Mouse (Mus musculus) liver, postnatal 0 days (tissue): ENCODE data around the gene Zfyve28. TPM values are rescaled to one million over a fixed set of nuclear protein-coding genes. Genes with fewer than 3 reads are reported as not detected.

Experiments used
- ATAC-seq: fragments of 200-750 bp; cut with Nextera tagmentation; 2 replicates; pipeline ENCODE4 v1.8.0; 2017; ENCODE audit warnings: mild to moderate bottlenecking, moderate library complexity
- DNase-seq: peaks from one replicate; pipeline ENCODE4 v3.0.0-alpha.2; 2016
- H3K27ac ChIP-seq: fragments of 300-500 bp; sonication (generic); 2 replicates; pipeline ENCODE4 v1.5.1; 2014; ENCODE audit warnings: antibody characterized with exemption, moderate library complexity, mild to moderate bottlenecking, low read depth
- H3K27me3 ChIP-seq: fragments of 300-500 bp; sonication (generic); 2 replicates; pipeline ENCODE4 v1.6.1; 2014; ENCODE audit warnings: low read length, control low read depth, mixed read lengths; ENCODE audit not compliant: insufficient read depth
- H3K36me3 ChIP-seq: fragments of 300-500 bp; sonication (generic); replicated peaks from 2 replicates; pipeline ENCODE4 v1.6.1; 2014; ENCODE audit warnings: mild to moderate bottlenecking, control low read depth, low read length, moderate library complexity, mixed read lengths; ENCODE audit not compliant: insufficient read depth
- H3K4me1 ChIP-seq: fragments of 300-500 bp; sonication (generic); 2 replicates; pipeline ENCODE4 v1.6.1; 2014; ENCODE audit warnings: antibody characterized with exemption, mild to moderate bottlenecking, control low read depth; ENCODE audit not compliant: insufficient read depth
- H3K4me2 ChIP-seq: fragments of 300-500 bp; sonication (generic); 2 replicates; pipeline ENCODE4 v1.6.1; 2014; ENCODE audit warnings: low read depth, mild to moderate bottlenecking, low read length, moderate library complexity, mixed read lengths
- H3K4me3 ChIP-seq: fragments of 300-500 bp; sonication (generic); 2 replicates; pipeline ENCODE4 v1.5.1; 2014; ENCODE audit warnings: low read depth, low read length
- H3K9ac ChIP-seq: fragments of 300-500 bp; sonication (generic); replicated peaks from 2 replicates; pipeline ENCODE4 v1.6.1; 2014; ENCODE audit warnings: mild to moderate bottlenecking, moderate library complexity
- H3K9me3 ChIP-seq: fragments of 300-500 bp; sonication (generic); 2 replicates; pipeline ENCODE4 v1.6.1; 2016; ENCODE audit warnings: mild to moderate bottlenecking, control low read depth, low read length, mixed read lengths
- CTCF ChIP-seq: sonication (generic); IDR thresholded peaks from 2 replicates; pipeline ENCODE4 v1.5.1; 2016; ENCODE audit warnings: antibody characterized with exemption, low read depth
- EP300 ChIP-seq: IDR thresholded peaks from 2 replicates; pipeline ENCODE4 v1.6.1; 2016; ENCODE audit warnings: antibody characterized with exemption, low read depth, mild to moderate bottlenecking
- WGBS: fragments of 180-500 bp; shearing (Covaris S2); extraction: QIAGEN DNeasy Blood & Tissue Kit; methylation state at CpG from one replicate; pipeline ENCODE4 v1.1.7; 2014; ENCODE audit not compliant: insufficient replicate concordance; 5-methylcytosine and 5-hydroxymethylcytosine counted together
- polyA plus RNA-seq: library from polyadenylated mRNA; unstranded; fragments of >200 nt; fragmentation: Nextera tagmentation; extraction: Ambion mirVana; gene quantifications from 2 replicates; pipeline ENCODE4 v1.2.1, GENCODE M21; 2015

The Zfyve28 gene
- polyA plus RNA-seq, 1 experiment from 2014 or later, result 0.14 TPM

- H3K4me1 ChIP-seq, result no peaks in the 10 kb centered on the region
- H3K4me3 ChIP-seq, result no peak overlapping the region
- WGBS, result 69% methylated on average over 4 of the region's 4 CpGs
- no peaks in the 10 kb centered on the region for H3K9me3 ChIP-seq
- ATAC-seq (no peak), DNase-seq (no peak)
- H3K27me3 ChIP-seq, result no peaks in the 10 kb centered on the region
- TF ChIP-seq EP300 (no peak), CTCF (no peak)
- H3K27ac ChIP-seq, result no peak overlapping the region
- no peak overlapping the region for H3K4me2 ChIP-seq
- no peaks in the 10 kb centered on the region for H3K36me3 ChIP-seq
- H3K9ac ChIP-seq, result no peak overlapping the region
Observed at GRCm38 (mm10) chr5:34202006-34202405, 86.2 kb downstream of the Zfyve28 start.

DNA sequence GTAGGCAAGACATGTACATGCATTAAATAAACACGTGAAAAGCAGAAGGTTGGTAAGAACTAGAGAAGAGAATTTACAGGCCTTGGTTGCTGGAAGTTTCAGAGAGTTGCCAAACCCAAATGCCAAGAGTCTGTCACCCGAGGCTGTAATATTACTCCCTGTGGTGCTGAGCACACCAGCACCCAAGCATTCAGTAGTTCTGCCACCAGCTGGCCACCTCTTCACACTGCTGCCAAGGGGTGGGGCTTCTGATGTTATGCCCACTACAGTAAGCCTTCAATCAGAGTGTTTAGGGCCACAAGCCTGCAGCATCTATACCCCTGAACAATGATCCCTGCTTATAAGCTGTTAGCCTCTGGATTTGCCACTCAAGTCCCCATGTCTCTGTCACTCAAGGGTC is 86.9 kb downstream of the Zfyve28 start:
- no peak overlapping the region for H3K4me3 ChIP-seq
- 46% methylated on average over 2 of the region's 2 CpGs for WGBS
- H3K27ac ChIP-seq, result no peak overlapping the region
- no peaks in the 10 kb centered on the region for H3K9me3 ChIP-seq
- ATAC-seq, result no peak
- H3K4me1 ChIP-seq, result no peaks in the 10 kb centered on the region
- H3K27me3 ChIP-seq, result no peaks in the 10 kb centered on the region
- H3K9ac ChIP-seq, result no peak overlapping the region
- no peak for DNase-seq
- TF ChIP-seq EP300 (no peak), CTCF (peak; percentile 41)
- no peak overlapping the region for H3K4me2 ChIP-seq
- H3K36me3 ChIP-seq, result no peaks in the 10 kb centered on the region

GRCm38 (mm10) chr5:34198615-34199014 is 89.6 kb downstream of the Zfyve28 start:
- Histone ChIP-seq H3K4me1 (no peaks in the 10 kb centered on the region), H3K27me3 (no peaks in the 10 kb centered on the region), H3K4me2 (no peak overlapping the region), H3K27ac (no peak overlapping the region), H3K9me3 (no peaks in the 10 kb centered on the region), H3K9ac (no peak overlapping the region), H3K4me3 (no peak overlapping the region), H3K36me3 (no peaks in the 10 kb centered on the region)
- ATAC-seq (no peak), DNase-seq (no peak)
- 74% methylated on average over 6 of the region's 6 CpGs for WGBS
- TF ChIP-seq CTCF, result no peak
- no peak for TF ChIP-seq EP300

DNA sequence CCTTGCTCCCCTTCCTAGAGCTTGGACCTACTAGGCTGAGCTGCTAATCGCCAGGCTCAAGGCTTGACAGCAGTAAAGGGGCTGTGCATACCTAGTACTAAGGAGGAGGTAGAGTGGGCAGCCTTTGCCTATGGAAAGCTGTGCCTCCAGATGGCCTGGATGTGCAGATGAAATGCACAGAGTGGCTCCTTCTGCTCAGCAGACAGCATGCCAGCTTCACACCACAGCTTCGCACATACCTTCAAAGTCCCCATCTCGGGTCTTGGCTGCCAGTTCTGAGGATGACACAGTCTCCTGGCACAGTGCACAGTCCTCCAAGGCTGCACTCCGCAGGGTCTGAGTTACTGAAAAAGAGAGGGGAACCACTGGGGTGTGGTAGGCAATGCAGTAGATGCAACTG is 91.0 kb downstream of the Zfyve28 start:
- TF ChIP-seq CTCF (no peak), EP300 (no peak)
- 71% methylated on average over 4 of the region's 4 CpGs for WGBS

GRCm38 (mm10) chr5:34196423-34196822 is 91.8 kb downstream of the Zfyve28 start:
- no peaks in the 10 kb centered on the region for H3K9me3 ChIP-seq
- no peak overlapping the region for H3K27ac ChIP-seq
- ATAC-seq, result no peak
- no peak overlapping the region for H3K4me3 ChIP-seq
- TF ChIP-seq CTCF (no peak), EP300 (no peak)
- H3K4me1 ChIP-seq, result no peaks in the 10 kb centered on the region
- WGBS, result 48% methylated on average over 7 of the region's 7 CpGs
- H3K9ac ChIP-seq, result no peak overlapping the region
- H3K27me3 ChIP-seq, result no peaks in the 10 kb centered on the region
- no peaks in the 10 kb centered on the region for H3K36me3 ChIP-seq
- no peak overlapping the region for H3K4me2 ChIP-seq
- DNase-seq, result no peak

More for the DNA sequence above, 91.0 kb downstream of the Zfyve28 start:
- DNase-seq (no peak), ATAC-seq (no peak)
- Histone ChIP-seq H3K4me3 (no peak overlapping the region), H3K9me3 (no peaks in the 10 kb centered on the region), H3K9ac (no peak overlapping the region), H3K27ac (no peak overlapping the region), H3K4me2 (no peak overlapping the region), H3K36me3 (no peaks in the 10 kb centered on the region), H3K4me1 (no peaks in the 10 kb centered on the region), H3K27me3 (no peaks in the 10 kb centered on the region)

DNA sequence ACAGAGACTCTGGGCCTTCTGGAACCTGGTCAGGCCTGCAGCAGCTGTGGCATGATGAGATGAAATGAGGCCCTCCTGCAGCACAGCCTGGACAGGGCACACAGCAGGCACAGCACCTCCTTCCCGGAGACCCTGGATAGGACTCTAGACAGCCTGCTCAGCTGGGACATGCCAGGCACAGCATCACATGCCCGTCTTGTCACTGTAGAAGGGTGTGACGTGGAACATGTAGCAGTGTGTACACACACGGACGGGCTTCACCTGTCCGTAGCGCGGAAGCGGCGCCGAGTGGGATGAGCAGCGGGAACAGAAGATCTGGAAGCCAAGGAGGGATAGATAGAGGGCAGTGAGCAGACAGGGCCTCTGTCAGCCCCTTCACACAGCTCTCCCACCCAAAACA is 92.5 kb downstream of the Zfyve28 start:
- H3K4me1 ChIP-seq, result no peaks in the 10 kb centered on the region; the same call in 1 of the 2 replicates
- no peak for DNase-seq
- ATAC-seq, result no peak
- WGBS, result 85% methylated on average over 12 of the region's 12 CpGs
- H3K27ac ChIP-seq, result no peak overlapping the region
- H3K4me3 ChIP-seq, result no peak overlapping the region
- no peaks in the 10 kb centered on the region for H3K27me3 ChIP-seq
- no peaks in the 10 kb centered on the region for H3K9me3 ChIP-seq
- H3K4me2 ChIP-seq, result no peak overlapping the region
- H3K36me3 ChIP-seq, result no peaks in the 10 kb centered on the region
- TF ChIP-seq CTCF (no peak), EP300 (no peak)
- no peak overlapping the region for H3K9ac ChIP-seq
